Mouse (Mus musculus): ENCODE data around the gene Tor4a. TPM values are rescaled to one million over a fixed set of nuclear protein-coding genes. Genes with fewer than 3 reads are reported as not detected.

The Tor4a gene
- total and polyA plus RNA-seq, 3 experiments: 21.9 to 60.0 (median 24.2) TPM

DNA sequence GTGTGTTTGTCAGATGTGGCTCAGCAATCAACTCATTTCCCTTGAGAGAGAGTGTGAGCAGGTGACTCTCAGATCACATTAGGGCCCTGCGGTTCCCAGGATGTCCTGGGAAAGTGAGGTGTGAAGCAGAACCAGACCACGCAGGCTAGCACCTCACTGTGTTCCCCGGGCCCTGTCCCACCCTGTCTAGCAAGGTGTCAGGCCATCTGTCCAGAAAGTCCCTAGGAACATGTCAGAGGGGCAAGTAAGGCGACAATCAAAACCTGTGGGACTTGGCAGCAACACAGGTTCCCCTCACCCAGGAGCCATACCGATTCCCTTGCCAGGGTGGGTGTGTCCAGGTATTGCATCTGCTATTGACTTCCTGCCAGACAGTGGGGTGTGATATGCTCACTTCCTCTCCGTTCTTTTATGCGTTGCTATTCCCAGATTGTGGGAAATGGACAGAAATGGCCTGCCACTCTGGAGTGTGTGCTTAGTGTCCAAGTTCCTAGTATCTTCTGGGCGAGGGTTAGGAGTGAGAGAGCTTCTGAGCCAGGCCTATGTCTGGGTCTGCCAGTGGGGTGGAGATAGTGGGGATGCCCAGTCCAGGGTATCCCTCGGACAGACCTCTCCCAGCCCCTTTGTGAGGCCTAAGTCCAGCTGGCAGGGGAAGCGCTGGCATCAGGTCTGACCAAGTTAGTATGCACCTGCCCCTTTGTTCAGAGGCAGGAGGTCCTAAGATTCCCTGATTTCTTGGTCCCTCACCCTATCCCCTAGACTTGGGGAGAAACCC lies 26.2 kb downstream of the Tor4a start:
- DNase-seq: no peak

DNA sequence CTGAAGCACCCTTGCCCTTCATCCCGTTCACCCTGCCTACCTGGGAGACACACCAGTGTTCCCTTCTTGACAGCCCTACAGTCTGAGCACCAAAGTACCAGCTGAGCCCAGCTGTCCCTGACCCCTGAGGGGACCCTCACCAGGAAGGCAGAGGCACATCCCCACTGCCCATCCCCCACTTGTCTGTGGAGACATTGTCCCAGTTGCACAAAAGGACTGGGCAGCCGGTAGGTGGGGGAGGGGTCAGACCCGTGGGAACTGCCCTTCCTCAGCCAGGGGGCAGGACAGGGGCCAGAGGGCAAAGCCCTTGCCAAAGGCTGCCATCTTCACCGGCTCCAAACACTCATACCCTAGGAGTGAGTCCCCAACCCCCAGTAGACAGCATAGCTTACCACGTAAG lies 26.9 kb downstream of the Tor4a start:
- DNase-seq: no peak

DNA sequence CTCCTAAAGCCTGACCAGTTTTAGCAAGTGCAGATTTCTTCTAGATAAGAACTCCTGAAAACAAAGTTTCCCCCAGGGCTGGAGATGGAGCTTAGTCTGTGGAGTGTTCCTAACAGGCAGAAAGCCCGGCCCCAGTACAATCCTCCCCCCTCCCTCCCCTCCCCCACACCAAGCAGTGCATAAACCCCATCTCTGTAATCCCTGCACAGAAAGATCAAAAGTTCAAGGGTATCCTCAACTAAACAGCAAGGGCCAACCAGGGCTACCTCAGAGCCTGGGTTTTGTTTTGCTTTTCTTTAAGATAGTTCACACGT lies 28.1 kb downstream of the Tor4a start:
- no peak for DNase-seq

DNA sequence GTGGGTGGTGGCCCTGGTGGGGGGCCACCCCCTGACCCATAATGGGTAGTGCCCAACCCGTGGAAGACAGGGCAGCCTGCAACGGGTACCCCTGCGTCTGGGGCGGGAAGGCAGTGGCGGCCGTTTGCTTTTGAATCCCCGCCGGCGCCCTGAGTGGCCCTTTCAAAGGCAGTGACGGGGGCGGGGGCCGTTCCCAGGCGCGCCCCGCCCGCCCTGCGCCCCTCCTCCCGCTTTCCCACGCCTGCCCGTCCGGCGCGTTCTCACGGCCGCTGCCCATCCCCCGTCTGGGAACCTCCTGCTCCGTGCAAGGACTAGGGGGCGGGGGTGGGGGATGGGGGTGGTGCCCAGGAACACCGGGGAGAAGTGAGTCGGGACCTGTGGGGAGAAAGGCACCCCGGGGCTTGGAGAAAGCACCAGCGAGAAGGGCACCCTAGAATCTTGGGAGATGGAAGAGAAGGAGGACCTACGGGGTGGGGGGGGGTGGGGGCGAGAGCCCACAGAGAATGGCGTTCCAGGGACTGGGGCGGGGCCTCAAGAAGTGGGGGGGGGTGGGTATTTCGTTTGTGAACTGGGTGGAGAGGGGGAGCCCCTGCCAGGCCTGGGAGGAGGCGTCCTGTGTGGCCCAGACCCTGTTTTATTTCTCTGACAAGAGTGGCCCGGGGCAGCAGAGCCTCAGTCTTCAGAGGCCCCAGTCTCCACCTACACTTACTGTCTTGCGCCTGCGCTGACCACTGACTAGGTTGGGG lies 28.6 kb downstream of the Tor4a start:
- peak; percentile 75 for DNase-seq

DNA sequence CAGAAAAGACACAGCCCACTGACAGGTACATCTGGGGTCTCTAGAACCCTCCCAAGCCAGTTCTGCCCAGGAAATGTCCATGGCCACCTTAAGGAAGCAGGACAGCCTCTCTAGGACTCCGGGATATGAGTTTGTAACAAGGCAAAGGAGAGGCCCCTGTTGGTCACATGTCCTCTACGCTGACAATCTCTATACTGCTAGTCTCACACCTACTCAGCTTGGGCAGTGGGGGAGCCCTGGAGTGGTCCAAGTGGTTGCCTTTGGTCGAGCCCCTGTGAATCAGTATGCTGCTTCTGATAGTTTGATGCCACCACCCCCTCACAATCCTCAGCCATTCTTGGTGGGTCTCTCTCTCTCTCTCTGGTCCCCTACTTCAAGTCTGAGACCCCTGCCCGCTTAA lies 29.2 kb downstream of the Tor4a start:
- DNase-seq: no peak

DNA sequence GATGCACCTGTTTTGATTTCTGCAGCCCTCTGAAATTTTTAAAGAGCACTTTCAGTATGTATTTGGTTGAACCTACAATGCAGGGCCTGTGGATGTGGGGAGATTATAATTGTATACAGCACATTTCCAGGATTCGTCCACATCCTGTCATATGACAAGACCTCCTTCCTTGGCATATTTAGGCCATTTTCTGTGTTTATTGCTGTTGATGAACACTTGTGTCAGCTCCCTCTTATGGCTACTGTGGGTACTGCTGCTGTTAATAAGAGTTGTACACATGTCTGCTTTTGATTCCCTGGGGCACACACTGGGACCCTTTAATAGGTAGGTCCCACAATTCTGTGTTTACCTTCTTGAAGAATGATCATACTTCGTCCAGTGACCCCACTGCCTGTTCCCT lies 39.0 kb downstream of the Tor4a start:
- DNase-seq: no peak

DNA sequence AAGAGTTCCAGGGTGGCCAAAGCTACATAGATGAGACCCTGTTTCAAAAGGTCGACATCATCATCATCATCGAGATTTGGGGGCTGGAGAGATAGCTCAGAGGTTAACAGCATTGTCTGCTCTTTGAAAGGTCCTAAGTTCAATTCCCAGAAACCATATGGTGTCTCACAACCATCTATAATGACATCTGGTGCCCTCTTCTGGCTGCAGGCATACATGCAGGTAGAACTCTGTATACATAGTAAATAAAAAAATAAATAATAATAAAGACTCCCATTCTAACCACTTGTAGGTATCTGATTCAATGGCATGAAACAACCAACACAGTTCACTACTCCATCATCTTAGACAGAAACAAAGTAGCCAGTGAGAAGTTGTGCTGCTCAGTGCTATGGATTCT lies 39.7 kb downstream of the Tor4a start:
- DNase-seq: no peak

DNA sequence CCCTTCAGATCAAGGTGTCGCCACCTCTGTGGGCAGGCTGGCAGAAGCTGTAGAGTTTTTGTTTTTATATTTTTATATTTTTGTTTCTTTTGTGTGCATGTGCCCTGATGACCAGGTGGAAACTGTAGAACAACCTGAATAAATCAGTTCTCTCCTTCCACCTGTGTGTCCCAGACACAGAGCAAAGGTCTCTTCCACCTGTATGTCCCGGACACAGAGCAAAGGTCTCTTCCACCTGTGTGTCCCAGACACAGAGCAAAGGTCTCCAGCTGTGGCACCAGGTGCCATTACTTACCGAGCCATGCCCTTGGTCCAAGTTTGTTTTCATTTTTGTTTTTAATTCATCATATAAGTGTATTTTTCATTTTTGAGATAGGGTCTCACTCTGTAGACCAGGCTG lies 40.5 kb downstream of the Tor4a start:
- no peak for DNase-seq

DNA sequence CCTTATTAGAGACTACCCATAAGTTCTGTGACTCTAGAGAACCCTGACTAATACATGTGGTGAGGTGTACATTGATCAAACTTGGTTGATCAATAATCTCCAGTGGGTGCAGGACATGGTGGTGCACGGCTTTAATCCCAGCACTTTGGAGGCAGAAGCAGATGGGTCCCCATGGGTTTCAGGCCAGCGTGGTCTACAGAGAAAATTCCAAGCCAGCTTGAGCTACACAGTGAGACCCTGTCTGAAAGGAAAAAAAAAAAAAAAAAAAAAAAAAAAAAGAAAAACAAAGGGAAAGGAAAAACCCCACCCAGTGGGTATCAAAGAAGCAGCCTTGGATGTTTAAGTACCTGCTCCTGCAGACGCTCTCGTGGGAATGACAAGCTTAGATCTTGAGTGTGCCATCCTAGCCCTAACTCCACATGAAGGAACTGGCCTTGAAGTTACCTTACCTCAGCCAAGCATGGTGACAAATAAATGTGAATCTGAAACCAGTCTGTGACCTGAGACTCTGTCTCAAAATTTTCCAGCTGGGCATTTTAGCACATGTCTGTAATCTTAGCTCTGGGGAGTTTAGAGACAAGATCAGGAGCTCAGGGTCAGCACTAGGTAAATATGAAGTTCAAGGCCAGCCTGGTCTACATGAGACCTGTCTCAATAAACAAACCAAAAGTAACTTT lies 45.3 kb downstream of the Tor4a start:
- no peak for DNase-seq

DNA sequence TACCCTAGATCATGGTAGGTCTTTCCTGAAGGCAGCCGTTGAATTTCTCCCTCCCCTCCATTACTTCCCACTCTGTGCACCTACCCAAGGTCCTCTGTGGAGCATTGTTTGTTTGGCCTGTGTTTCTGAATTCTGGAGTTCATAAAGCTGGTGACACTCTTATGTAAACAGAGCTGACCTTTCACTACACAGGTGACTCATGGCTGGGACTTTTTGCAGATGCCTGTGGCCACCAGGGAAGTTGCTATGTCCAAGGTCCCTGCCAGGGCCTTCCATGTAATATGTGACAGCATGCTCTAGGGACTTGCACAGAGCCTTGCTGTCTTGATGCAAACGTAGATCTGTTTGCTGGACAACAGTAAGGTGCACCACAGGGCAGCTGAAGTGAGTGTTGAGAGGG lies 47.0 kb downstream of the Tor4a start:
- DNase-seq: peak; percentile 83

DNA sequence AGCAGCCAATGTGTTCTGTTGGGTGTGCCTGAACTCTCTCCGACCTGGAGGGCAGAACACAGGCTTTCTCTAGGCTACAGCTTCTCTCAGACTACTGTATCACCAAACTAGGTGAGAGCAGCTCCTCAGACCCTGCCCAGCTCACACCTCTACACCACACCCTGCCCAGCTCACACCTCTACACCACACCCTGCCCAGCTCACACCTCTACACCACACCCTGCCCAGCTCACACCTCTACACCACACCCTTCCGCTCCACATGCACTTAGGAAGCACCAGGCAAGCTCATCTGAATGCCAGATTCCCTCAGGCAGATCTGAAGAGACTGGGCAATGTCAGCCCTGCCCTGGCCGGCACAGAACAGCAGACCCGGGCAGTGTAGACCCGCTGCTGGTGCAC lies 48.8 kb downstream of the Tor4a start:
- no peak for DNase-seq

DNA sequence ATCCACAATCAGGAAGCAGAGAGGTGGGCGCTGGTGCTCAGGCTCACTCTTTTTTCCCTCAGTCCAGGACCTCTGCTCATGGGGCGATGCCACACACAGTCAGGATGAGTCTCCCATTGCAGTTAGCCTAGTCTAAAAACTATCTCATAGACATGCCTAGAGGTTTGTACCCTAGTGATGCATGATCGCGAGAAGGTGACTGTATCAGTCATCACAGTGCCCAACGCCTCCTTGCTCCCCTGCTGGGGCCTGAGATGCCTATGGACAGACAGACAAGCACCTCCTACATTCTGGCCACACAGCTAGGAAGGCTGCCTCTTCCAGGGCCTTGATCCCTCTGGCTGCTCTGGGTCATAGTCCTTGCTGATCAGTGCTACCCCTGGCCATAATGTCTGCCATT lies 49.3 kb downstream of the Tor4a start:
- peak; percentile 35 for DNase-seq

DNA sequence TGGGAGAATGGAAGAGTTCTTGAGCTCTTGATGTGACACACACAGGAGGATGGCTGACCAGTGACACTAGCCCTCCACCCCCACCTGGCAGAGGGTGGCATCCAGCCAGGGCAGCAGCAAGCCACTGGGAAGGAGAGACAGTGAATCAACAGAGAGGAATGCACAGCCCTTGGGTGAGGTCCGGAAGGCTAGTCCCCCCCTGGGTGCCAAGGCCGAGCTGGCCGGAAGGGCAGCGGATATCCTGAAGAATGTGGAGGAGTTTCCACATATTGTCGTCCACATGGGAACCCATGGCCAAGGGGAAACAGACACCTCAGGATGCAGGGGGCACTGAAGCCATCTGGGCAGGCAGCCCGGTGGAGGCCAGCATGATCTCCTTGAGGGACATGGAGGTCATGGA lies 51.3 kb downstream of the Tor4a start:
- DNase-seq: peak; percentile 92

Other genes with a start within 250 kb of the Tor4a start
Only the 30 nearest of the 32 such genes appear.
- 100 to 1,000 TPM; 108 to 118 TPM for gene Mrpl41, start 221.8 kb downstream of the Tor4a start, total RNA-seq (2021)
- gene Mrpl41, start 221.8 kb downstream of the Tor4a start, polyA plus RNA-seq (2012; rRNA removed): 34.9 and 39.4 TPM in 2 replicates
- 10 to 100 TPM; 44.5 to 53.1 TPM for gene Pnpla7, start 220.9 kb downstream of the Tor4a start, total RNA-seq (2021)
- gene Pnpla7, start 220.9 kb downstream of the Tor4a start, polyA plus RNA-seq (2012; rRNA removed): 25.4 and 27.2 TPM in 2 replicates
- gene Nsmf, start 142.5 kb downstream of the Tor4a start, total RNA-seq (2021): 10 to 100 TPM; 32.8 to 52.9 TPM
- gene Nsmf, start 142.5 kb downstream of the Tor4a start, polyA plus RNA-seq (2012; rRNA removed): 99.9 and 113 TPM in 2 replicates
- under 1 TPM in 1 of 2 experiments, not detected in 1; 0.40 TPM for gene Entpd8, start 116.6 kb downstream of the Tor4a start, total RNA-seq (2021)
- gene Entpd8, start 116.6 kb downstream of the Tor4a start, polyA plus RNA-seq (2012; rRNA removed): 0.08 and 0.11 TPM in 2 replicates
- gene Noxa1, start 101.7 kb downstream of the Tor4a start, total RNA-seq (2021): not detected
- gene Noxa1, start 101.7 kb downstream of the Tor4a start, polyA plus RNA-seq (2012; rRNA removed): not detected in 2 replicates
- 1 to 10 TPM; 1.9 to 3.6 TPM for gene Nrarp, start 16.1 kb downstream of the Tor4a start, total RNA-seq (2021)
- gene Nrarp, start 16.1 kb downstream of the Tor4a start, polyA plus RNA-seq (2012; rRNA removed): 12.0 and 19.0 TPM in 2 replicates
- 10 to 100 TPM; 36.3 to 57.4 TPM for gene Nelfb, start 14.6 kb upstream of the Tor4a start, total RNA-seq (2021)
- 37.5 and 38.2 TPM in 2 replicates for gene Nelfb, start 14.6 kb upstream of the Tor4a start, polyA plus RNA-seq (2012; rRNA removed)
- not detected for gene Stpg3, start 17.8 kb upstream of the Tor4a start, total RNA-seq (2021)
- gene Stpg3, start 17.8 kb upstream of the Tor4a start, polyA plus RNA-seq (2012; rRNA removed): not detected in 2 replicates
- gene Fam166a, start 21.9 kb upstream of the Tor4a start, total RNA-seq (2021): not detected
- gene Fam166a, start 21.9 kb upstream of the Tor4a start, polyA plus RNA-seq (2012; rRNA removed): 0.15 and 0.16 TPM in 2 replicates
- gene Tubb4b, start 27.8 kb upstream of the Tor4a start, total RNA-seq (2021): 100 to 1,000 TPM; 303 to 312 TPM
- gene Tubb4b, start 27.8 kb upstream of the Tor4a start, polyA plus RNA-seq (2012; rRNA removed): 210 and 267 TPM in 2 replicates
- not detected for gene Slc34a3, start 37.5 kb upstream of the Tor4a start, total RNA-seq (2021)
- not detected in 2 replicates for gene Slc34a3, start 37.5 kb upstream of the Tor4a start, polyA plus RNA-seq (2012; rRNA removed)
- gene Rnf224, start 39.9 kb upstream of the Tor4a start, total RNA-seq (2021): not detected
- gene Rnf224, start 39.9 kb upstream of the Tor4a start, polyA plus RNA-seq (2012; rRNA removed): not detected in 2 replicates
- gene Rnf208, start 45.4 kb upstream of the Tor4a start, total RNA-seq (2021): 1 to 10 TPM; 6.7 to 8.5 TPM
- gene Rnf208, start 45.4 kb upstream of the Tor4a start, polyA plus RNA-seq (2012; rRNA removed): 25.8 and 36.4 TPM in 2 replicates
- not detected for gene Cysrt1, start 45.6 kb upstream of the Tor4a start, total RNA-seq (2021)
- 0.12 TPM in 1 of 2 replicates, not detected in the other for gene Cysrt1, start 45.6 kb upstream of the Tor4a start, polyA plus RNA-seq (2012; rRNA removed)
- 1 to 10 TPM; 3.1 to 3.2 TPM for gene AL732309.1, start 50.0 kb upstream of the Tor4a start, total RNA-seq (2021)
- 21.7 and 22.6 TPM in 2 replicates for gene AL732309.1, start 50.0 kb upstream of the Tor4a start, polyA plus RNA-seq (2012; rRNA removed)
- gene Tmem203, start 58.6 kb upstream of the Tor4a start, total RNA-seq (2021): 10 to 100 TPM; 23.9 to 32.0 TPM
- 114 and 116 TPM in 2 replicates for gene Tmem203, start 58.6 kb upstream of the Tor4a start, polyA plus RNA-seq (2012; rRNA removed)
- 10 to 100 TPM in 1 of 2 experiments, 1 to 10 TPM in 1; 10.0 to 13.1 TPM for gene Tprn, start 65.7 kb upstream of the Tor4a start, total RNA-seq (2021)
- 13.6 and 14.6 TPM in 2 replicates for gene Tprn, start 65.7 kb upstream of the Tor4a start, polyA plus RNA-seq (2012; rRNA removed)
- gene Ssna1, start 75.6 kb upstream of the Tor4a start, total RNA-seq (2021): 10 to 100 TPM; 37.6 to 46.1 TPM
- 55.2 and 62.1 TPM in 2 replicates for gene Ssna1, start 75.6 kb upstream of the Tor4a start, polyA plus RNA-seq (2012; rRNA removed)
- gene Anapc2, start 75.6 kb upstream of the Tor4a start, total RNA-seq (2021): 10 to 100 TPM; 78.8 to 82.7 TPM
- gene Anapc2, start 75.6 kb upstream of the Tor4a start, polyA plus RNA-seq (2012; rRNA removed): 93.1 and 110 TPM in 2 replicates
- not detected for gene Tmem210, start 91.3 kb upstream of the Tor4a start, total RNA-seq (2021)
- gene Tmem210, start 91.3 kb upstream of the Tor4a start, polyA plus RNA-seq (2012; rRNA removed): not detected in 2 replicates
- gene Lrrc26, start 93.0 kb upstream of the Tor4a start, total RNA-seq (2021): not detected
- not detected in 2 replicates for gene Lrrc26, start 93.0 kb upstream of the Tor4a start, polyA plus RNA-seq (2012; rRNA removed)
- gene Grin1, start 122.3 kb upstream of the Tor4a start, total RNA-seq (2021): 10 to 100 TPM in 1 of 2 experiments, 1 to 10 TPM in 1; 8.3 to 13.3 TPM
- gene Grin1, start 122.3 kb upstream of the Tor4a start, polyA plus RNA-seq (2012; rRNA removed): 15.3 and 16.4 TPM in 2 replicates
- gene Man1b1, start 135.5 kb upstream of the Tor4a start, total RNA-seq (2021): 10 to 100 TPM; 53.6 to 59.9 TPM
- gene Man1b1, start 135.5 kb upstream of the Tor4a start, polyA plus RNA-seq (2012; rRNA removed): 10.3 and 13.5 TPM in 2 replicates
- gene Dpp7, start 159.5 kb upstream of the Tor4a start, total RNA-seq (2021): 10 to 100 TPM; 34.2 to 38.5 TPM
- gene Dpp7, start 159.5 kb upstream of the Tor4a start, polyA plus RNA-seq (2012; rRNA removed): 47.1 and 55.0 TPM in 2 replicates
- gene Uap1l1, start 168.8 kb upstream of the Tor4a start, total RNA-seq (2021): 10 to 100 TPM; 15.0 to 22.7 TPM
- 28.4 and 41.5 TPM in 2 replicates for gene Uap1l1, start 168.8 kb upstream of the Tor4a start, polyA plus RNA-seq (2012; rRNA removed)
- gene Sapcd2, start 175.4 kb upstream of the Tor4a start, total RNA-seq (2021): under 1 TPM in 1 of 2 experiments, not detected in 1; 0.23 TPM
- 3.9 and 4.4 TPM in 2 replicates for gene Sapcd2, start 175.4 kb upstream of the Tor4a start, polyA plus RNA-seq (2012; rRNA removed)
- 1 to 10 TPM; 3.7 to 7.2 TPM for gene Entpd2, start 199.0 kb upstream of the Tor4a start, total RNA-seq (2021)
- 21.1 and 24.7 TPM in 2 replicates for gene Entpd2, start 199.0 kb upstream of the Tor4a start, polyA plus RNA-seq (2012; rRNA removed)
- gene Npdc1, start 202.5 kb upstream of the Tor4a start, total RNA-seq (2021): 100 to 1,000 TPM; 128 to 145 TPM
- 685 and 775 TPM in 2 replicates for gene Npdc1, start 202.5 kb upstream of the Tor4a start, polyA plus RNA-seq (2012; rRNA removed)
- gene Fut7, start 226.4 kb upstream of the Tor4a start, total RNA-seq (2021): under 1 TPM in 1 of 2 experiments, not detected in 1; 0.24 TPM
- 0.10 and 0.40 TPM in 2 replicates for gene Fut7, start 226.4 kb upstream of the Tor4a start, polyA plus RNA-seq (2012; rRNA removed)
- gene Abca2, start 231.8 kb upstream of the Tor4a start, total RNA-seq (2021): 10 to 100 TPM; 32.1 to 42.7 TPM
- 86.8 and 118 TPM in 2 replicates for gene Abca2, start 231.8 kb upstream of the Tor4a start, polyA plus RNA-seq (2012; rRNA removed)